Mouse (Mus musculus): Measurements from ENCODE around the gene Cdk11b.

- no peak for TF ChIP-seq CTCF (IDR thresholded peaks at IDR 0.05; ENCODE audit: low read depth, low read length)
- TF ChIP-seq POLR2A (IDR thresholded peaks at IDR 0.05; ENCODE audit: insufficient read depth, low read length): no peak
- no peak for TF ChIP-seq EP300 (IDR thresholded peaks at IDR 0.05; ENCODE audit: insufficient read depth, low read depth, low read length)
These were observed 46.1 kb upstream of the Cdk11b start for GRCm38 (mm10) chr4:155578336-155579125.
